Mouse (Mus musculus) testis, adult 2 months (tissue): ENCODE data around the gene Nmt1.
A peak's percentile ranks its signal among the peaks of the same experiment; 100 is the strongest.

Experiments
- CTCF ChIP-seq: fragments of 200-500 bp; IDR thresholded peaks from 2 replicates; pipeline ENCODE4 v1.5.1; 2012; ENCODE audit warnings: low read depth, mild to moderate bottlenecking, inconsistent platforms, low read length, moderate library complexity; ENCODE audit not compliant: control insufficient read depth, insufficient read depth, insufficient replicate concordance
- POLR2A ChIP-seq: fragments of 200-500 bp; IDR thresholded peaks from 2 replicates; pipeline ENCODE4 v1.6.1; 2012; ENCODE audit warnings: low read depth, mild to moderate bottlenecking, inconsistent platforms, low read length, moderate library complexity; ENCODE audit not compliant: control insufficient read depth

- TF ChIP-seq CTCF, result peak; percentile 50; the same call in 1 of the 2 replicates
- no peak for TF ChIP-seq POLR2A
Measured at GRCm38 (mm10) chr11:103116959-103117590, 89.1 kb downstream of the Nmt1 start.
